Mouse (Mus musculus) splenic B cell, adult 2 months (primary cell): ENCODE data around the gene Olfr9.

Source experiments
- DNase-seq: peaks from one replicate; pipeline ENCODE4 v3.0.0-alpha.2; 2011; ENCODE audit warnings: low read depth, low spot score
- H3K27me3 ChIP-seq: 2 replicates; pipeline ENCODE4 v1.6.1; 2012; ENCODE audit warnings: mild to moderate bottlenecking, low read length, moderate library complexity, mixed read lengths; ENCODE audit not compliant: control insufficient read depth, poor library complexity, insufficient read depth, severe bottlenecking
- H3K36me3 ChIP-seq: 2 replicates; pipeline ENCODE4 v1.6.1; 2012; ENCODE audit warnings: mild to moderate bottlenecking, low read length, moderate library complexity, mixed read lengths; ENCODE audit not compliant: control insufficient read depth, poor library complexity, insufficient read depth, severe bottlenecking

Gene Olfr9

DNA sequence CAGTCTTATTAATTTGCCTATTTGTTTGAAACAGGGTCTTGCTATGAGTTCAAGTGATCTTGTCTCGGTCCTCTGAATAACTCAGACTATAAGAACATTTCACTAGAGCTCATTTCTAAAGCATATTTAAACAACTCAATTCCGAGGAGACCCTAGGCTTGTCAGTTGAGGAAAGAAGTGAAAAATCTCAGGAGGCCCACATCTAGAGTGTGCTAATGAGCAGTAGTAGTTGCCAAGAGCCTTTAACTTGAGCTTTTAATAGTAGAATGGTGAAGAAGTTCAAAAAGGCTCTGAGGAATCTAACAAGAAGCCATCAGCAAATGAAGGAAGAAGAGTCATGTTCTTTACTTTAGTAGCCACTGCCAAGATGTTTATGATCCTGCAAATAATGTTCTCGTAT, 50.6 kb downstream of the Olfr9 start, which contains the start of gene Olfr764-ps1:
Gene Olfr764-ps1, minus strand, starts transcription at position 101 of the 400 bp plus-strand sequence.
- no peak for DNase-seq
- Histone ChIP-seq H3K27me3 (no peaks in the 10 kb centered on the region), H3K36me3 (no peaks in the 10 kb centered on the region)
